Mouse (Mus musculus): ENCODE data around the gene Ddb2. TPM values are rescaled to one million over a fixed set of nuclear protein-coding genes. Genes with fewer than 3 reads are reported as not detected.
A peak's percentile ranks its signal among the peaks of the same experiment; 100 is the strongest.

The Ddb2 gene
- total and polyA plus RNA-seq, 2 experiments from 2014 or later = 4.7 to 6.0 TPM

DNA sequence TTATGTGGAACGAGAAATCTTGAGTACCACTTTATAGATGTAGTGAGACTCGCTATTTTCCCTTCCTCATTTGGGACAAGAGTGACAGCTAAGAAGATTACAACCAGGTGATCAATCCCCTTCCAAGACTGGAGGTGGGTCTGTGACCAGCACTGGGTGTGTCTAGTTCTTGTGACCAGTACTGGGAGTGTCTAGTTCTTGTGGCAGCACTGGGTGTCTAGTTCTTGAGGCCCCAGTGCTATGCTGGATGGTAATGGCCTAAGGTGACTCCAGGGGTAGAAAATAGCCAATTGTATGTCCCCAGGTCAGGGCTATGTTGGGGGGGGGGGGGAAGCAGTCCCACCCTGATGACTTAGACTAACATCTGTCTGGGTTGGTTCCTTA, 42.6 kb upstream of the Ddb2 start:
- Histone ChIP-seq H3K27ac (ENCODE audit: low read depth) (no peak overlapping the region), H3K9ac (replicated peaks; ENCODE audit: low read depth, low read length) (no peak overlapping the region), H3K9me3 (replicated peaks; ENCODE audit: control insufficient read depth, low read length) (no peaks in the 10 kb centered on the region), H3K4me1 (ENCODE audit: control insufficient read depth, insufficient read depth) (no peaks in the 10 kb centered on the region), H3K4me2 (ENCODE audit: low read depth, low read length) (no peak overlapping the region), H3K4me3 (ENCODE audit: low read depth, low read length) (no peak overlapping the region), H3K27me3 (ENCODE audit: control insufficient read depth, insufficient read depth, low read length) (no peaks in the 10 kb centered on the region), H3K36me3 (replicated peaks; ENCODE audit: control insufficient read depth, insufficient read depth, low read length) (peaks cover 29% of the 10 kb centered on the region)
- DNase-seq (ENCODE audit: low spot score) (no peak), ATAC-seq (ENCODE audit: insufficient read depth, low read depth) (no peak)
- TF ChIP-seq CTCF (IDR thresholded peaks at IDR 0.05; ENCODE audit: low read depth) (no peak), EP300 (IDR thresholded peaks at IDR 0.05; ENCODE audit: low read depth) (no peak)
- 80% methylated on average over 2 of the region's 2 CpGs for WGBS

DNA sequence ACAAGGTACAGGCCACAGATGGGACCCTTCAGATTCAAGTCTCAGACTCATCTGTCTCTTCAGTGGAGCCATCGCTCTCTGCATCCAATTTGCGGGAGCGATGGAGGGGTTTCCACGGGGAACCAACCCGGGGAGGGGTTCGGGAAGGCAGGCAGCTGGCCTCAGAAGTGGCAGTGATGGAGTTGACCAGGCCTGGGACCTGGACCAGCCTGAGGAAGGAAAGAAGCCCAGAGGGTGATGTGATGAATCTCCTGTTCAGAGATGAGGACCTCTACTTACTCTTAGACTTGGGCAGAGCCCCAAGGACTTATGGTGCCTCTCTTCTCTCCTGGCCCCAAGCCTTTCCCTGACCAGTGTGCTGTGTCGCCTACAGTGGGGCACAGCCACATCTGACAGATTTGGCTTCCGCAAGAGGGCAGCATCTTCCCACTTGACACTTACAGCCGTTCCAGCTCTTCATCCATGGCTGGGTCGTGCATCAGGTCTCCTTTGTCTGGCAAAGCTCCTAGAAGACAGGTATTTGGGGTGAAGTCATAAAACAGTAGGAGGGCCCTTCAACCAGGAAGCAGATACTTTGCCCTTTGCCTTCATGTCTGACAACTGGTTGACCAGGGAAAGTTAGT, 42.1 kb upstream of the Ddb2 start:
- DNase-seq (ENCODE audit: low spot score) (no peak), ATAC-seq (ENCODE audit: insufficient read depth, low read depth) (peak; percentile 43)
- Histone ChIP-seq H3K27ac (ENCODE audit: low read depth) (no peak overlapping the region), H3K4me3 (ENCODE audit: low read depth, low read length) (no peak overlapping the region), H3K9ac (replicated peaks; ENCODE audit: low read depth, low read length) (no peak overlapping the region), H3K36me3 (replicated peaks; ENCODE audit: control insufficient read depth, insufficient read depth, low read length) (peaks cover 34% of the 10 kb centered on the region), H3K4me1 (ENCODE audit: control insufficient read depth, insufficient read depth) (no peaks in the 10 kb centered on the region), H3K9me3 (replicated peaks; ENCODE audit: control insufficient read depth, low read length) (no peaks in the 10 kb centered on the region), H3K27me3 (ENCODE audit: control insufficient read depth, insufficient read depth, low read length) (no peaks in the 10 kb centered on the region), H3K4me2 (ENCODE audit: low read depth, low read length) (no peak overlapping the region)
- 26% methylated on average over 10 of the region's 10 CpGs for WGBS
- TF ChIP-seq CTCF (IDR thresholded peaks at IDR 0.05; ENCODE audit: low read depth) (peak; percentile 73), EP300 (IDR thresholded peaks at IDR 0.05; ENCODE audit: low read depth) (no peak)

DNA sequence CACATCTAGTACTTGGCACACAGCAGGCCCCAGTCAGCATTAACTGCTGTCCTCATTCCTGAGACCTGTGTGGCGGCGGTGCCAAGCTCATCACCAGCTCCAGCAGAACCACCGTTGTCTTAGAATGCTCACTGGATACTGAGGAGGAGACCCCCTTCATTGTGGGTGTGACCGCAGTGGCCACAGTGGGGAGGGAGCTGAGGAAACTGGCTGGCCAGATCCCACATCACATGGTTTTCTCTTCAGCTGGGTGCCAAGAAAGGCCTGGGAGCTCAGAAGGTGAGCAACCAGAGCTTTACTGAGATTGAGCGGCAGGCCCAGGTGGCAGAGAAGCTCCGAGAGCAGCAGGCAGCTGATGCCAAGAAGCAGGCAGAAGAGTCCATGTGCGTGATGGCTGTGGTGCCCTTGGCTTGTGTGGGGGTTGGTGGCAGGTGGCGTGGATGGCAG, 32.9 kb upstream of the Ddb2 start:
- no peaks in the 10 kb centered on the region for H3K27me3 ChIP-seq (ENCODE audit: control insufficient read depth, insufficient read depth, low read length)
- peaks cover 6% of the 10 kb centered on the region; the same call in 1 of the 2 replicates for H3K4me1 ChIP-seq (ENCODE audit: control insufficient read depth, insufficient read depth)
- no peak overlapping the region for H3K9ac ChIP-seq (replicated peaks; ENCODE audit: low read depth, low read length)
- no peak overlapping the region for H3K4me2 ChIP-seq (ENCODE audit: low read depth, low read length)
- TF ChIP-seq EP300 (IDR thresholded peaks at IDR 0.05; ENCODE audit: low read depth) (no peak), CTCF (IDR thresholded peaks at IDR 0.05; ENCODE audit: low read depth) (no peak)
- ATAC-seq (ENCODE audit: insufficient read depth, low read depth) = no peak
- no peak for DNase-seq (ENCODE audit: low spot score)
- no peak overlapping the region for H3K4me3 ChIP-seq (ENCODE audit: low read depth, low read length)
- no peaks in the 10 kb centered on the region for H3K9me3 ChIP-seq (replicated peaks; ENCODE audit: control insufficient read depth, low read length)
- H3K27ac ChIP-seq (ENCODE audit: low read depth) = no peak overlapping the region
- WGBS = 89% methylated on average over 8 of the region's 8 CpGs
- peaks cover 78% of the 10 kb centered on the region for H3K36me3 ChIP-seq (replicated peaks; ENCODE audit: control insufficient read depth, insufficient read depth, low read length)

DNA sequence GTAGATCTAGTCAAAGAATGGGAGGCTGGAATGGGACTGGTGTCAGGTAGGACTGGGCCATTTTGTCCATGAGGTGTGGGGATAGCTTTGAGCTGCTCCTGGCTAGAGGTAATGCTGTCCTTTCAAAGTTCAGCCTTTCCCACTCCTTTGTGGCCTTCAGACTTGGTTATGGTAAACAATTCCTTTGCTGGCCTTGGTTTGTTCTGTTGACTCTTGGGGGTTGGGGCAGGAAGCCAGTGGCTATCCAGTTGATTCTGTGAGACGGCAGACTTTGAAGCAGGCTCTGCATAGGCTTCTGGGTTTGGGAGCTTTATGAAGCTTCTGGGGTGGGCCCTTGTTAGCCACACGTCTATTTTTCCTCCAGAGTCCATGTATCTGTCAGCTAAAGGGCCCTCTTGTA, 31.9 kb upstream of the Ddb2 start:
- Histone ChIP-seq H3K4me3 (ENCODE audit: low read depth, low read length) (no peak overlapping the region), H3K4me2 (ENCODE audit: low read depth, low read length) (no peak overlapping the region), H3K9me3 (replicated peaks; ENCODE audit: control insufficient read depth, low read length) (no peaks in the 10 kb centered on the region), H3K4me1 (ENCODE audit: control insufficient read depth, insufficient read depth) (peaks cover 11% of the 10 kb centered on the region; the same call in 1 of the 2 replicates), H3K27me3 (ENCODE audit: control insufficient read depth, insufficient read depth, low read length) (no peaks in the 10 kb centered on the region), H3K9ac (replicated peaks; ENCODE audit: low read depth, low read length) (no peak overlapping the region), H3K36me3 (replicated peaks; ENCODE audit: control insufficient read depth, insufficient read depth, low read length) (peaks cover 68% of the 10 kb centered on the region), H3K27ac (ENCODE audit: low read depth) (no peak overlapping the region)
- no peak for TF ChIP-seq CTCF (IDR thresholded peaks at IDR 0.05; ENCODE audit: low read depth)
- no peak for TF ChIP-seq EP300 (IDR thresholded peaks at IDR 0.05; ENCODE audit: low read depth)
- ATAC-seq (ENCODE audit: insufficient read depth, low read depth) (no peak), DNase-seq (ENCODE audit: low spot score) (no peak)
- WGBS = 82% methylated on average over 2 of the region's 2 CpGs

DNA sequence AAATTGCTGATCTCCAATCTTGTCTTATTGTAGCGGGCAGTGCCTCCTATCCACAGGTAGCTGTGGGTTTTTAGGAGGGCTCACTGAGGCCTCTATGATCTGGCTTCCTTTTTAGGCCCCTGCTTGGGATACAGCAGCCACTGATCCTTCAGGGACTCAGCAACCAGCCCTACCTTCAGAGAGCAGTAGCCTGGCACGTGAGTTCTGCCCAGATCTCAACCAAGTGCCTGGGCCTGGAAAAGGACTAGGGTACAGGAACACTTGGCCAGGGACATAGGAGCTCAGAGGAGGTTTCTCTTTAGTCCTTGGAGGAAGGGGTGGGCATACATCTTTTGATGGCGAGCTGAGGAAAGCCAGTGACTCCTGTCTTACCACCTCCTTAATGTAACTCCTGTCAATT, 31.3 kb upstream of the Ddb2 start:
- no peak overlapping the region for H3K4me3 ChIP-seq (ENCODE audit: low read depth, low read length)
- peaks cover 11% of the 10 kb centered on the region; the same call in 1 of the 2 replicates for H3K4me1 ChIP-seq (ENCODE audit: control insufficient read depth, insufficient read depth)
- no peak overlapping the region for H3K9ac ChIP-seq (replicated peaks; ENCODE audit: low read depth, low read length)
- peaks cover 65% of the 10 kb centered on the region for H3K36me3 ChIP-seq (replicated peaks; ENCODE audit: control insufficient read depth, insufficient read depth, low read length)
- 100% methylated on average over 3 of the region's 3 CpGs for WGBS
- H3K4me2 ChIP-seq (ENCODE audit: low read depth, low read length) = no peak overlapping the region
- H3K27ac ChIP-seq (ENCODE audit: low read depth) = no peak overlapping the region
- H3K9me3 ChIP-seq (replicated peaks; ENCODE audit: control insufficient read depth, low read length) = no peaks in the 10 kb centered on the region
- TF ChIP-seq EP300 (IDR thresholded peaks at IDR 0.05; ENCODE audit: low read depth) (no peak), CTCF (IDR thresholded peaks at IDR 0.05; ENCODE audit: low read depth) (no peak)
- DNase-seq (ENCODE audit: low spot score) (no peak), ATAC-seq (ENCODE audit: insufficient read depth, low read depth) (no peak)
- H3K27me3 ChIP-seq (ENCODE audit: control insufficient read depth, insufficient read depth, low read length) = no peaks in the 10 kb centered on the region

Measured in heart, postnatal 0 days (tissue).